Mouse (Mus musculus) testis, adult 2 months (tissue): ENCODE results near the gene Aqp6.

Experiments
- CTCF ChIP-seq: fragments of 200-500 bp; IDR thresholded peaks from 2 replicates; pipeline ENCODE4 v1.5.1; 2012; ENCODE audit warnings: low read depth, mild to moderate bottlenecking, inconsistent platforms, low read length, moderate library complexity; ENCODE audit not compliant: control insufficient read depth, insufficient read depth, insufficient replicate concordance
- POLR2A ChIP-seq: fragments of 200-500 bp; IDR thresholded peaks from 2 replicates; pipeline ENCODE4 v1.6.1; 2012; ENCODE audit warnings: low read depth, mild to moderate bottlenecking, inconsistent platforms, low read length, moderate library complexity; ENCODE audit not compliant: control insufficient read depth

DNA sequence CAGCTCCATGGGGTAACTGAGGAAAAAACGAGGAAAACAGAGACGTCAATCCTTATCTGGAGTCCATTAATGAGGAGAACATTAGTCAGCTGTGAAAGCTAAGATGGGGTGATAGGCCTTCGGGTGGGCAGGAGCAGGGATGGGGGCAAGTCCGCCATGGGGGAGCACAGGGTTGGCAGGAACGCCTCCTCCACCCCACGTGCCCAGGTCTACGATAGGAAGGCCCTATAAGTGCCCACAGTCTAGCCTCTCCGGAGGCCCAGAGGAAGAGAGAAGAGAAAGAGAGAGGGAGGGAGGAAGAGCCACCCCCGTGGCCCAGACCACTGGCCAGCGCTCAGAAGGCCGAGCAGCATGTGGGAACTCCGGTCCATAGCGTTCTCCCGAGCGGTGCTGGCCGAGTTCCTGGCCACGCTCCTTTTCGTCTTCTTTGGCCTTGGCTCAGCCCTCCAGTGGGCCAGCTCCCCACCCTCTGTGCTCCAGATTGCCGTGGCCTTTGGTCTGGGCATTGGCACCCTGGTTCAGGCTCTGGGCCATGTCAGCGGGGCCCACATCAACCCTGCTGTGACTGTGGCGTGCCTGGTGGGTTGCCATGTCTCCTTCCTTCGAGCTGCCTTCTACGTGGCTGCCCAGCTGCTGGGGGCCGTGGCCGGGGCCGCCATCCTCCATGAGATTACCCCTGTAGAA, 22.3 kb upstream of the Aqp6 start, which contains the start of gene Aqp2:
- no peak for TF ChIP-seq CTCF
- TF ChIP-seq POLR2A = no peak
